8 mouse cellular contexts compared by ENCODE assay signal in genomic region chr7:79515861-79516260, GRCm38 (mm10). TPM values are rescaled to one million over a fixed set of nuclear protein-coding genes. Genes with fewer than 3 reads are reported as not detected.
DNase-seq lines count a peak whose midpoint lies in the region; ATAC-seq and TF ChIP-seq lines count a peak whose summit lies in the region.
"Had no signal": no experiment of that assay in that cellular context is flagged by ENCODE, and none has a peak within 500 bp of the region (broad histone marks: within the 10 kb centered on the region; RNA-seq: fewer than 3 reads in every experiment).

No protein-coding gene starts in this region.

- no peaks in the 10 kb centered on the region for H3K36me3 ChIP-seq in lung, embryonic 15.5 days
- no peaks in the 10 kb centered on the region for H3K36me3 ChIP-seq in forebrain, embryonic 15.5 days
- no peaks in the 10 kb centered on the region for H3K36me3 ChIP-seq in limb, embryonic 13.5 days
- no peaks in the 10 kb centered on the region for H3K36me3 ChIP-seq in stomach, embryonic 14.5 days (ENCODE audit: control insufficient read depth, insufficient read depth, low read length)
- no peaks in the 10 kb centered on the region for H3K36me3 ChIP-seq in thymus, adult 2 months (ENCODE audit: control insufficient read depth, insufficient read depth, low read length)

- no peak for DNase-seq in lung, postnatal 14 days
- no peak for DNase-seq in thymus, adult 2 months
- DNase-seq in cerebellum, postnatal 36 days = no peak
- DNase-seq: cerebellum, adult 8-10 months had no signal

- peak overlapping the region; percentile 33 for H3K4me3 ChIP-seq in lung, embryonic 15.5 days
- H3K4me3 ChIP-seq in forebrain, embryonic 15.5 days = peak overlapping the region; percentile 34
- H3K4me3 ChIP-seq in limb, embryonic 13.5 days = peak overlapping the region; percentile 48
- H3K4me3 ChIP-seq in stomach, embryonic 14.5 days (ENCODE audit: low read depth, low read length) = peak overlapping the region; percentile 40
- no peak overlapping the region for H3K4me3 ChIP-seq in thymus, adult 2 months (ENCODE audit: control insufficient read depth, insufficient read depth, low read length)

- H3K9me3 ChIP-seq in lung, embryonic 15.5 days = no peaks in the 10 kb centered on the region
- H3K9me3 ChIP-seq in forebrain, embryonic 15.5 days = no peaks in the 10 kb centered on the region
- no peaks in the 10 kb centered on the region; the same call in 1 of the 2 replicates for H3K9me3 ChIP-seq in limb, embryonic 13.5 days
- no peaks in the 10 kb centered on the region for H3K9me3 ChIP-seq in stomach, embryonic 14.5 days (ENCODE audit: control insufficient read depth, low read depth, low read length)

- no peak overlapping the region for H3K27ac ChIP-seq in lung, embryonic 15.5 days
- peak overlapping the region; percentile 98 for H3K27ac ChIP-seq in forebrain, embryonic 15.5 days (replicated peaks)
- H3K27ac ChIP-seq in limb, embryonic 13.5 days = no peak overlapping the region
- H3K27ac ChIP-seq in stomach, embryonic 14.5 days (ENCODE audit: low read length) = no peak overlapping the region
- H3K27ac ChIP-seq in thymus, adult 2 months (ENCODE audit: control insufficient read depth, insufficient read depth, low read length) = no peak overlapping the region

- no peak for TF ChIP-seq POLR2A in thymus, adult 2 months (IDR thresholded peaks at IDR 0.05; ENCODE audit: control insufficient read depth, extremely low read depth, insufficient read depth, low read length, poor library complexity)

- ATAC-seq in lung, embryonic 15.5 days (ENCODE audit: borderline replicate concordance, extremely low read depth, low FRiP score, low TSS enrichment) = no peak
- ATAC-seq in forebrain, embryonic 15.5 days (replicated peaks) = no peak
- ATAC-seq in limb, embryonic 13.5 days (ENCODE audit: low FRiP score, low read depth) = no peak
- ATAC-seq in stomach, embryonic 14.5 days (ENCODE audit: insufficient number of reproducible peaks, insufficient read depth, low FRiP score, low read depth) = no peak

- TF ChIP-seq CTCF in thymus, adult 2 months (IDR thresholded peaks at IDR 0.05; ENCODE audit: borderline replicate concordance, control insufficient read depth, extremely low read depth, insufficient read depth, low read length, poor library complexity) = no peak

- H3K4me2 ChIP-seq in lung, embryonic 15.5 days = peak overlapping the region; percentile 59
- peak overlapping the region; percentile 61 for H3K4me2 ChIP-seq in forebrain, embryonic 15.5 days (replicated peaks)
- peak overlapping the region; percentile 72 for H3K4me2 ChIP-seq in limb, embryonic 13.5 days (replicated peaks)
- peak overlapping the region; percentile 59 for H3K4me2 ChIP-seq in stomach, embryonic 14.5 days (replicated peaks; ENCODE audit: low read depth, low read length)

- H3K27me3 ChIP-seq in lung, embryonic 15.5 days = peaks cover 91% of the 10 kb centered on the region
- no peaks in the 10 kb centered on the region for H3K27me3 ChIP-seq in forebrain, embryonic 15.5 days
- H3K27me3 ChIP-seq in limb, embryonic 13.5 days = peaks cover 99% of the 10 kb centered on the region
- peaks cover 72% of the 10 kb centered on the region for H3K27me3 ChIP-seq in stomach, embryonic 14.5 days (ENCODE audit: control insufficient read depth, insufficient read depth, low read length)
- peaks cover 9% of the 10 kb centered on the region for H3K27me3 ChIP-seq in thymus, adult 2 months (ENCODE audit: control insufficient read depth, insufficient read depth, low read length)

- WGBS in lung, embryonic 15.5 days = 41% methylated on average over 9 of the region's 9 CpGs
- 17% methylated on average over 9 of the region's 9 CpGs for WGBS in forebrain, embryonic 15.5 days
- WGBS in limb, embryonic 13.5 days = 35% methylated on average over 9 of the region's 9 CpGs
- 41% methylated on average over 9 of the region's 9 CpGs for WGBS in stomach, embryonic 14.5 days
- 73% methylated on average over 9 of the region's 9 CpGs for WGBS in thymus, adult 2 months

- peaks cover 17% of the 10 kb centered on the region for H3K4me1 ChIP-seq in lung, embryonic 15.5 days
- peaks cover 99% of the 10 kb centered on the region for H3K4me1 ChIP-seq in forebrain, embryonic 15.5 days
- H3K4me1 ChIP-seq in limb, embryonic 13.5 days = peaks cover 11% of the 10 kb centered on the region; the same call in 1 of the 2 replicates
- H3K4me1 ChIP-seq in stomach, embryonic 14.5 days (ENCODE audit: control insufficient read depth, insufficient read depth, low read length) = 0 out of 2 replicates have a peak, but pooled peaks cover 3% of the 10 kb centered on the region
- H3K4me1 ChIP-seq in thymus, adult 2 months (replicated peaks; ENCODE audit: control insufficient read depth, insufficient read depth, low read length) = no peaks in the 10 kb centered on the region

- no peak overlapping the region for H3K9ac ChIP-seq in lung, embryonic 15.5 days
- peak overlapping the region; percentile 61 for H3K9ac ChIP-seq in forebrain, embryonic 15.5 days (replicated peaks)
- peak overlapping the region; percentile 61; the same call in 1 of the 2 replicates for H3K9ac ChIP-seq in limb, embryonic 13.5 days
- H3K9ac ChIP-seq in stomach, embryonic 14.5 days (replicated peaks; ENCODE audit: low read depth, low read length) = no peak overlapping the region

RNA-seq across cellular contexts. Expression of gene Polg, which starts 49.7 kb away (rescaled TPM):
- 44.6 and 47.2 TPM in 2 replicates for polyA plus RNA-seq in lung, embryonic 15.5 days (2015; fragmentation: Nextera tagmentation; extraction: Ambion mirVana)
- 32.9 and 35.8 TPM in 2 replicates for polyA plus RNA-seq in forebrain, embryonic 15.5 days (2015; fragmentation: Nextera tagmentation; extraction: Ambion mirVana)
- 32.9 and 35.3 TPM in 2 replicates for polyA plus RNA-seq in limb, embryonic 13.5 days (2015; fragmentation: Nextera tagmentation; extraction: Ambion mirVana)
- 27.8 and 34.7 TPM in 2 replicates for polyA plus RNA-seq in stomach, embryonic 14.5 days (2014; fragmentation: Nextera tagmentation; extraction: Ambion mirVana)
- 152 and 164 TPM in 2 replicates for polyA plus RNA-seq in thymus, adult 2 months (2012; rRNA removed)

Comparison
In these comparisons a context has a peak if more than half of its experiments do, and no peak if none do; other contexts are left out.
1. H3K9ac ChIP-seq: peak in forebrain, embryonic 15.5 days (single experiment) and limb, embryonic 13.5 days (single experiment); none in lung, embryonic 15.5 days (single experiment) and stomach, embryonic 14.5 days (single experiment).
2. Peak in every context shown above with its lines, with median percentiles within 50 percentile points of each other: H3K4me2 ChIP-seq.